Mouse (Mus musculus) cerebellum, adult 8-10 months (tissue): ENCODE measurements around the gene Sun1.

Experiments used
- DNase-seq: peaks from one replicate; pipeline ENCODE4 v3.0.0; 2022

Sun1 gene

GRCm38 (mm10) chr5:139208871-139209684 is 8.6 kb downstream of the Sun1 start:
- peak; percentile 35 for DNase-seq

- DNase-seq = no peak
Measured at GRCm38 (mm10) chr5:139209685-139210026, 9.2 kb downstream of the Sun1 start.

- DNase-seq = no peak
Measured at GRCm38 (mm10) chr5:139211737-139212385, 11.4 kb downstream of the Sun1 start.

GRCm38 (mm10) chr5:139214298-139214697 is 13.9 kb downstream of the Sun1 start:
- DNase-seq = no peak

GRCm38 (mm10) chr5:139215184-139215583 is 14.7 kb downstream of the Sun1 start:
- DNase-seq = no peak

- DNase-seq = no peak
Measured at GRCm38 (mm10) chr5:139216121-139216520, 15.7 kb downstream of the Sun1 start.

GRCm38 (mm10) chr5:139216774-139217173 is 16.3 kb downstream of the Sun1 start:
- DNase-seq = no peak

- no peak for DNase-seq
Measured at GRCm38 (mm10) chr5:139220006-139220515, 19.6 kb downstream of the Sun1 start.

GRCm38 (mm10) chr5:139220610-139221009 is 20.2 kb downstream of the Sun1 start:
- DNase-seq = no peak

GRCm38 (mm10) chr5:139223331-139223730 is 22.9 kb downstream of the Sun1 start:
- no peak for DNase-seq

- DNase-seq = no peak
Measured at GRCm38 (mm10) chr5:139227236-139227635, 26.8 kb downstream of the Sun1 start.

GRCm38 (mm10) chr5:139227645-139228044 is 27.2 kb downstream of the Sun1 start:
- no peak for DNase-seq

GRCm38 (mm10) chr5:139228318-139228717 is 27.9 kb downstream of the Sun1 start:
- no peak for DNase-seq

GRCm38 (mm10) chr5:139229716-139230115 is 29.3 kb downstream of the Sun1 start:
- no peak for DNase-seq

GRCm38 (mm10) chr5:139232083-139232482 is 31.6 kb downstream of the Sun1 start:
- no peak for DNase-seq

- no peak for DNase-seq
Measured at GRCm38 (mm10) chr5:139234423-139234822, 34.0 kb downstream of the Sun1 start.

- DNase-seq = no peak
Measured at GRCm38 (mm10) chr5:139237436-139237835, 37.0 kb downstream of the Sun1 start.

- no peak for DNase-seq
Measured at GRCm38 (mm10) chr5:139241022-139241761, 40.8 kb downstream of the Sun1 start.

- no peak for DNase-seq
Measured at GRCm38 (mm10) chr5:139243384-139243783, 42.9 kb downstream of the Sun1 start.

- DNase-seq = no peak
Measured at GRCm38 (mm10) chr5:139247767-139248166, 47.3 kb downstream of the Sun1 start.

- DNase-seq = no peak
Measured at GRCm38 (mm10) chr5:139248846-139249245, 48.4 kb downstream of the Sun1 start.

- no peak for DNase-seq
Measured at GRCm38 (mm10) chr5:139251279-139251678, 50.8 kb downstream of the Sun1 start.

GRCm38 (mm10) chr5:139251736-139252080 is 51.3 kb downstream of the Sun1 start:
- no peak for DNase-seq
